Mouse (Mus musculus) heart, embryonic 16.5 days (tissue): Measurements from ENCODE around the gene Agpat4. TPM values are rescaled to one million over a fixed set of nuclear protein-coding genes. Genes with fewer than 3 reads are reported as not detected.

Experiments used
- ATAC-seq: fragments of 200-750 bp; cut with Nextera tagmentation; replicated peaks from 2 replicates; pipeline ENCODE4 v1.8.0; 2017; ENCODE audit warnings: moderate number of reproducible peaks; ENCODE audit not compliant: insufficient read depth, low FRiP score; ENCODE audit errors: extremely low read depth
- H3K27ac ChIP-seq: fragments of 300-500 bp; sonication (generic); 2 replicates; pipeline ENCODE4 v1.5.1; 2014; ENCODE audit warnings: mild to moderate bottlenecking, low read length, control low read depth, moderate library complexity
- H3K27me3 ChIP-seq: fragments of 300-500 bp; sonication (generic); 2 replicates; pipeline ENCODE4 v1.6.1; 2014; ENCODE audit warnings: low read length, mixed read lengths; ENCODE audit not compliant: control insufficient read depth, insufficient read depth
- H3K36me3 ChIP-seq: fragments of 300-500 bp; sonication (generic); 2 replicates; pipeline ENCODE4 v1.6.1; 2014; ENCODE audit not compliant: control insufficient read depth, insufficient read depth
- H3K4me1 ChIP-seq: fragments of 300-500 bp; sonication (generic); 2 replicates; pipeline ENCODE4 v1.6.1; 2014; ENCODE audit warnings: low read length, mixed read lengths; ENCODE audit not compliant: control insufficient read depth, insufficient read depth
- H3K4me2 ChIP-seq: fragments of 300-500 bp; sonication (generic); 2 replicates; pipeline ENCODE4 v1.6.1; 2014; ENCODE audit warnings: low read depth, mild to moderate bottlenecking, control low read depth, low read length
- H3K4me3 ChIP-seq: fragments of 300-500 bp; sonication (generic); 2 replicates; pipeline ENCODE4 v1.5.1; 2014; ENCODE audit warnings: mild to moderate bottlenecking, control low read depth, low read length
- H3K9ac ChIP-seq: fragments of 300-500 bp; sonication (generic); 2 replicates; pipeline ENCODE4 v1.6.1; 2014; ENCODE audit warnings: low read length, control low read depth
- H3K9me3 ChIP-seq: fragments of 300-500 bp; sonication (generic); replicated peaks from 2 replicates; pipeline ENCODE4 v1.6.1; 2016; ENCODE audit warnings: low read length; ENCODE audit not compliant: control insufficient read depth
- WGBS: fragments of 180-500 bp; shearing (Covaris S2); extraction: QIAGEN DNeasy Blood & Tissue Kit; methylation state at CpG from one replicate; pipeline ENCODE4 v1.1.7; 2014; 5-methylcytosine and 5-hydroxymethylcytosine counted together
- polyA plus RNA-seq: library from polyadenylated mRNA; unstranded; fragments of >200 nt; fragmentation: Nextera tagmentation; extraction: Ambion mirVana; gene quantifications from 2 replicates; pipeline ENCODE4 v1.2.1, GENCODE M21; 2015

Gene Agpat4
- polyA plus RNA-seq, 1 experiment from 2014 or later, result 15.3 TPM

- 0 out of 2 replicates have a peak, but pooled peaks cover 3% of the 10 kb centered on the region for H3K9me3 ChIP-seq
- no peak overlapping the region for H3K4me2 ChIP-seq
- no peaks in the 10 kb centered on the region for H3K36me3 ChIP-seq
- no peak overlapping the region for H3K27ac ChIP-seq
- H3K4me1 ChIP-seq, result no peaks in the 10 kb centered on the region
- ATAC-seq, result no peak
- H3K27me3 ChIP-seq, result no peaks in the 10 kb centered on the region
- no peak overlapping the region for H3K4me3 ChIP-seq
- H3K9ac ChIP-seq, result no peak overlapping the region
These were observed 19.1 kb upstream of the Agpat4 start for GRCm38 (mm10) chr17:12099415-12099814.

GRCm38 (mm10) chr17:12102326-12102725 is 16.2 kb upstream of the Agpat4 start:
- WGBS, result 90% methylated on average over 10 of the region's 10 CpGs
- H3K9me3 ChIP-seq, result 0 out of 2 replicates have a peak, but pooled peaks cover 3% of the 10 kb centered on the region
- H3K4me3 ChIP-seq, result no peak overlapping the region
- no peaks in the 10 kb centered on the region for H3K27me3 ChIP-seq
- H3K4me1 ChIP-seq, result no peaks in the 10 kb centered on the region
- no peak for ATAC-seq
- H3K9ac ChIP-seq, result no peak overlapping the region
- H3K27ac ChIP-seq, result no peak overlapping the region
- H3K4me2 ChIP-seq, result no peak overlapping the region
- no peaks in the 10 kb centered on the region for H3K36me3 ChIP-seq

GRCm38 (mm10) chr17:12103781-12104180 is 14.7 kb upstream of the Agpat4 start:
- ATAC-seq, result no peak
- Histone ChIP-seq H3K27me3 (no peaks in the 10 kb centered on the region), H3K36me3 (no peaks in the 10 kb centered on the region), H3K4me3 (no peak overlapping the region), H3K9me3 (0 out of 2 replicates have a peak, but pooled peaks cover 3% of the 10 kb centered on the region), H3K27ac (no peak overlapping the region), H3K4me1 (no peaks in the 10 kb centered on the region), H3K9ac (no peak overlapping the region), H3K4me2 (no peak overlapping the region)
- WGBS, result 81% methylated on average over 6 of the region's 6 CpGs

- Histone ChIP-seq H3K27me3 (no peaks in the 10 kb centered on the region), H3K4me3 (no peak overlapping the region), H3K36me3 (no peaks in the 10 kb centered on the region), H3K27ac (no peak overlapping the region), H3K9me3 (0 out of 2 replicates have a peak, but pooled peaks cover 3% of the 10 kb centered on the region), H3K4me1 (no peaks in the 10 kb centered on the region), H3K4me2 (no peak overlapping the region), H3K9ac (no peak overlapping the region)
- 73% methylated on average over 7 of the region's 7 CpGs for WGBS
- ATAC-seq, result no peak
These were observed 14.3 kb upstream of the Agpat4 start for GRCm38 (mm10) chr17:12104245-12104644.

DNA sequence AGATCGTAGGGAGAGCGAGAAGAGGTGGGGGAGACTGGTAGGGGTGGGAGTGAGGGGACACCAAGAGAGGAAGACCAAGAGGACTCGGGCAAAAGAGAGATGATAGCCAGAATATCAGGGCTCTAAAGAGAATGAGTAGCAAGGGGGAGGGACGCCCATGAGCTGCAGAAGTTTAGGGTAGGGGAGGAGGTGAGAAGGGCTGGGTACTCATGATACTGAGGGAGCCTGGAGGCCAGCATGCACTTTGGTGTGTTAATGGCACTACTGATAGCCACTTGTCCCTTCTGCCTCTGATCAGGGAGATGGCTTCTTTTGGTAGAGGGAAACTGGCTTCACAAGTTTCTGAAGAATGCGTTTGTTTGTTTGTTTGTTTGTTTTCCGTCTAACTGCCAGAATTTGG is 13.8 kb upstream of the Agpat4 start:
- 77% methylated on average over 6 of the region's 6 CpGs for WGBS
- H3K9me3 ChIP-seq, result 0 out of 2 replicates have a peak, but pooled peaks cover 3% of the 10 kb centered on the region
- H3K4me1 ChIP-seq, result no peaks in the 10 kb centered on the region
- no peak overlapping the region for H3K4me3 ChIP-seq
- H3K9ac ChIP-seq, result no peak overlapping the region
- no peak for ATAC-seq
- no peaks in the 10 kb centered on the region for H3K36me3 ChIP-seq
- no peak overlapping the region for H3K27ac ChIP-seq
- H3K4me2 ChIP-seq, result no peak overlapping the region
- no peaks in the 10 kb centered on the region for H3K27me3 ChIP-seq

DNA sequence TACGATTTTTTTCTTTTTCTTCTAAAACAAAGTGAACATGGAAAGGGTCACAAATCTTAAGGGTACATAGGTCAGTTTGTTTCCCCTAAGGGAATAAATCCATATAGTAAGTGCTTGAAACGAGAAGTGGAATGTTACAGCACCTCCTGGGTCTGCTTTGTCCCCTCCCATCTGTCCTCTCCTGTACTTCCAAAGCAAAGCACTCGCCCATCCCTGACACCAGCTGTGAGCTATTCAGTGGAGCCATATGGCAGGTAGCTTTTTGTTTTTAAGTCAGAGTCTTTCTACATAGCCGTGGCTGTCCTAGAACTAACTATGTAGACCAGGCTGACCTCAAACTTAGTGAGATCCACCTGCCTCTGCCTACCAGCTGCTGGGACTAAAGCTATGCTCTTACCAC is 12.2 kb upstream of the Agpat4 start:
- no peaks in the 10 kb centered on the region for H3K4me1 ChIP-seq
- no peaks in the 10 kb centered on the region for H3K27me3 ChIP-seq
- H3K4me3 ChIP-seq, result no peak overlapping the region
- no peak overlapping the region for H3K4me2 ChIP-seq
- H3K27ac ChIP-seq, result no peak overlapping the region
- 48% methylated on average over 4 of the region's 4 CpGs for WGBS
- H3K9ac ChIP-seq, result no peak overlapping the region
- no peak for ATAC-seq
- H3K36me3 ChIP-seq, result no peaks in the 10 kb centered on the region
- no peaks in the 10 kb centered on the region for H3K9me3 ChIP-seq

DNA sequence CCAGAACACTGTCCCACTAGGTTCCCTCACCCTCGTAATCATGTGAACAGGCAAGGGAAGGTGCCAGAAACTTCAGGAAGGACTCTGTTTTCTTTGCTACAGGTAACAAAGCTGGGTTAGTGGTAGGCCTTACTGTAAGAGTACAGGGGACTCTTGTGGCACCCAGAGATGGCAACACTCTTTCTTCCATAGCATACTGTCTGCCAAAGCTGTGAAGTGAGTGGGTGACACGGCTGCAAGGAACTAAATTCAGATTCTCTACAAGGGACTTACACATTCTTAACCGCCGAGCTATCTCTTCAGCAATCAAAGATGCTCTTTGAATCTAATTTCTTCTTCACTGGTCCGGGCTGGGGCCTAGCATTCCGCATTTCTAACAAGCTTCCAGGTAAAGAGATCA is 4.9 kb upstream of the Agpat4 start:
- H3K9me3 ChIP-seq, result no peaks in the 10 kb centered on the region
- no peaks in the 10 kb centered on the region for H3K36me3 ChIP-seq
- no peak overlapping the region for H3K4me3 ChIP-seq
- 85% methylated on average over 6 of the region's 6 CpGs for WGBS
- H3K27me3 ChIP-seq, result no peaks in the 10 kb centered on the region
- H3K27ac ChIP-seq, result no peak overlapping the region
- no peak overlapping the region for H3K4me2 ChIP-seq
- no peak for ATAC-seq
- H3K4me1 ChIP-seq, result peaks cover 5% of the 10 kb centered on the region; the same call in 1 of the 2 replicates
- H3K9ac ChIP-seq, result no peak overlapping the region

DNA sequence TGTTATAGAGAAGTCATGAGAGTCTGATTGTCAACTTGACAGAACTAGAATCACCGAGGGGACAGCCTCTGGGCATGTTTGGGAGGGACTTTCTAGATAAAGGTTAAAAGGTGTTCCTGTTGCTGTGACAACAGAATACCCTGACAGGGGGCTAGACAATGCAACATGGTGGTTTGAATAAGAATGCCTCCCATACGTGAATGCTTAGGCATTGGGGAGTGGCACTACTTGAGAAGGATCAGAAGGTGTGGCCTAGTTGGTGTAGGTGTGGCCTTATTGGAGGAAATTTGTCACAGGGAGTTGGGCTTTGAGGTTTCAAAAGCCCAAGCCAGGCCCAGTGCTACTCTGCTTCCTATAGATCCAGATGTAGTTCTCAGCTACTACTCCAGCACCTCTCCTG is 3.4 kb upstream of the Agpat4 start:
- Histone ChIP-seq H3K4me3 (no peak overlapping the region), H3K4me1 (peaks cover 6% of the 10 kb centered on the region), H3K27ac (no peak overlapping the region), H3K36me3 (no peaks in the 10 kb centered on the region), H3K9ac (no peak overlapping the region), H3K27me3 (no peaks in the 10 kb centered on the region), H3K9me3 (no peaks in the 10 kb centered on the region), H3K4me2 (no peak overlapping the region)
- WGBS, result 85% methylated on average over 2 of the region's 2 CpGs
- no peak for ATAC-seq

DNA sequence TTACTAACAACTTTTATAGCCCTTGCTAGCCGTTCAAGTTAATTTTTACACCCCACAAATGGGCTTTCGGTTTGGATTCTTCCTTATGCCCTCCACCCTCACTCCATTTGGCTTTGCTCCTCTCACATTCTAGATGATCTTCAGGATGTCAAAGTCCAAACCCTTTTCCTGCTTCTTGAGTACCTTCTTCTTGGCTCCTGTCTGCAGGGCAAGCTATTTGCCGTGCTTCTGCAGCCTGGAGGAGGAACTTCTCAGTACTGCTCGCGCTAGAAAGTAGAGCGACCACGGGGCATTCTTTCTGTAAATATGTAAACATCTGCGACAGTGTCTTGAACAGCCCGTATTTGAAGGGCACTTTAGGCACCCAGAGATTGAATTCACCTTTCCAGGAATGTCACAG is 373 bp upstream of the Agpat4 start:
- H3K36me3 ChIP-seq, result no peaks in the 10 kb centered on the region
- no peak for ATAC-seq
- no peaks in the 10 kb centered on the region for H3K9me3 ChIP-seq
- H3K27ac ChIP-seq, result no peak overlapping the region
- peak overlapping the region; percentile 61 for H3K4me3 ChIP-seq
- H3K9ac ChIP-seq, result peak overlapping the region; percentile 64
- H3K4me1 ChIP-seq, result peaks cover 13% of the 10 kb centered on the region
- H3K27me3 ChIP-seq, result no peaks in the 10 kb centered on the region
- 7% methylated on average over 9 of the region's 9 CpGs for WGBS
- H3K4me2 ChIP-seq, result peak overlapping the region; percentile 98
